ENCODE assay signal across 8 mouse cellular contexts in the genomic region with DNA sequence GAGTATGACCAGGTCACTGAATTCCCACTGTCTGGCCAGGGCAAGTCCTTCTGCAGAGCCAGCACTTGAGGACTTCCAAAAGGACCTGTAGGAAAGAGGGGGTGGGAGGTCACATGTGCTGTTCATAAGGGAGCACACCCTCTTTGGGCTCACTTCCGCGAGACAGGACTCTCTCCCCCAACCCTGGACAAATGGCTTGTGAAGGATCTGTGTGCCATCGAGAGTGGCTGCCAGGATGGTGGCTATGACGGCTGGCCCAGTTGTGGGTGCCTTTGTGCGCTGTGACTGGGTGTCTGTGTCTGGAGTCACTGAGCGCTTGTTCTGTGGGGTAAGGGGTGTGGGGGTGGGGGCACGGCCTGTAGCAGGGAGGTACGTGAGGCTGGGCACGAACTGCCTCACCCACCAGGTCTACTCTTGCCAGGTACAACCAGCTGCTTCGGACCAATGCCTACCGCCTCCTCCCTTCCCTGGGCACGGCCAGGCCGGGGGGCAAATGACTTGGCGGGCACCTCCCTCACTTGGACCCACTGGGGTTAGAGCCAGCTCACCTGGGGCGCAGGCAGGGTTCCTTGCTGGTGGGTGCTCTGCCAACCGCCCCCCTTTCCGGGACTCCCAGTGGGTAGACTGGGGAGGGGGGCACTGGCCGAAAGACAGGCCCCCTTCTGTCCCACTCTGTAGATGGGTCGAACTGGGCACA. TPM values are rescaled to one million over a fixed set of nuclear protein-coding genes. Genes with fewer than 3 reads are reported as not detected.
A peak's percentile ranks its signal among the peaks of the same experiment; 100 is the strongest.
DNase-seq lines count a peak whose midpoint lies in the region; ATAC-seq lines count a peak whose summit lies in the region.

No protein-coding gene starts in this region.

- H3K36me3 ChIP-seq in lung, embryonic 16.5 days (ENCODE audit: control insufficient read depth, insufficient read depth, low read length): no peaks in the 10 kb centered on the region
- no peaks in the 10 kb centered on the region for H3K36me3 ChIP-seq in embryonic facial prominence, embryonic 11.5 days (replicated peaks; ENCODE audit: control insufficient read depth, insufficient read depth, low read depth, low read length)
- no peaks in the 10 kb centered on the region for H3K36me3 ChIP-seq in intestine, embryonic 15.5 days
- H3K36me3 ChIP-seq in liver, embryonic 13.5 days: no peaks in the 10 kb centered on the region

- no peak for DNase-seq in lung, postnatal 4 days
- no peak for DNase-seq in embryonic facial prominence, embryonic 11.5 days (ENCODE audit: low spot score)
- DNase-seq in liver, embryonic 13.5 days: no peak
- no peak for DNase-seq in gastrocnemius, postnatal 10 days
- DNase-seq in urinary bladder, postnatal 14 days (ENCODE audit: low spot score): no peak
- no peak for DNase-seq in embryo, embryonic 10 days (ENCODE audit: low spot score)

- peak overlapping the region; percentile 70 for H3K9ac ChIP-seq in lung, embryonic 16.5 days (ENCODE audit: low read length)
- H3K9ac ChIP-seq in embryonic facial prominence, embryonic 11.5 days (replicated peaks; ENCODE audit: low read length): peak overlapping the region; percentile 67; the same call in 1 of the 2 replicates
- peak overlapping the region; percentile 52; the same call in 1 of the 2 replicates for H3K9ac ChIP-seq in intestine, embryonic 15.5 days
- peak overlapping the region; percentile 56 for H3K9ac ChIP-seq in liver, embryonic 13.5 days

- H3K27ac ChIP-seq in lung, embryonic 16.5 days (ENCODE audit: low read length): no peak overlapping the region
- no peak overlapping the region for H3K27ac ChIP-seq in embryonic facial prominence, embryonic 11.5 days (replicated peaks; ENCODE audit: low read depth, low read length)
- H3K27ac ChIP-seq in intestine, embryonic 15.5 days: no peak overlapping the region
- no peak overlapping the region for H3K27ac ChIP-seq in liver, embryonic 13.5 days

- H3K4me1 ChIP-seq in lung, embryonic 16.5 days (replicated peaks; ENCODE audit: control insufficient read depth, insufficient read depth, low read length): peaks cover 32% of the 10 kb centered on the region
- H3K4me1 ChIP-seq in embryonic facial prominence, embryonic 11.5 days (ENCODE audit: control insufficient read depth, insufficient read depth, low read length): peaks cover 9% of the 10 kb centered on the region
- peaks cover 43% of the 10 kb centered on the region for H3K4me1 ChIP-seq in intestine, embryonic 15.5 days (replicated peaks)
- H3K4me1 ChIP-seq in liver, embryonic 13.5 days (replicated peaks): peaks cover 48% of the 10 kb centered on the region

- H3K4me3 ChIP-seq in lung, embryonic 16.5 days (ENCODE audit: low read length): peak overlapping the region; percentile 45
- no peak overlapping the region for H3K4me3 ChIP-seq in embryonic facial prominence, embryonic 11.5 days (ENCODE audit: low read depth, low read length)
- H3K4me3 ChIP-seq in intestine, embryonic 15.5 days (replicated peaks): peak overlapping the region; percentile 34; the same call in 1 of the 2 replicates
- H3K4me3 ChIP-seq in liver, embryonic 13.5 days (replicated peaks): peak overlapping the region; percentile 43

- peaks cover 10% of the 10 kb centered on the region for H3K27me3 ChIP-seq in lung, embryonic 16.5 days (ENCODE audit: control insufficient read depth, insufficient read depth, low read depth, low read length)
- H3K27me3 ChIP-seq in embryonic facial prominence, embryonic 11.5 days (ENCODE audit: control insufficient read depth, insufficient read depth, low read length): no peaks in the 10 kb centered on the region
- 0 out of 2 replicates have a peak, but pooled peaks cover 7% of the 10 kb centered on the region for H3K27me3 ChIP-seq in intestine, embryonic 15.5 days (replicated peaks)
- peaks cover 43% of the 10 kb centered on the region for H3K27me3 ChIP-seq in liver, embryonic 13.5 days

- ATAC-seq in lung, embryonic 16.5 days (ENCODE audit: low read depth): no peak
- ATAC-seq in embryonic facial prominence, embryonic 11.5 days (replicated peaks; ENCODE audit: insufficient number of reproducible peaks, low FRiP score, low TSS enrichment, low read depth): 0 out of 2 replicates have a peak, but pooled peaks have one; percentile 10
- no peak for ATAC-seq in intestine, embryonic 15.5 days
- no peak for ATAC-seq in liver, embryonic 13.5 days (ENCODE audit: low read depth)

- peak overlapping the region; percentile 91 for H3K4me2 ChIP-seq in lung, embryonic 16.5 days (ENCODE audit: low read depth, low read length)
- peak overlapping the region; percentile 80 for H3K4me2 ChIP-seq in embryonic facial prominence, embryonic 11.5 days (ENCODE audit: low read depth, low read length)
- peak overlapping the region; percentile 82 for H3K4me2 ChIP-seq in intestine, embryonic 15.5 days (replicated peaks)
- H3K4me2 ChIP-seq in liver, embryonic 13.5 days: peak overlapping the region; percentile 65

- no peaks in the 10 kb centered on the region for H3K9me3 ChIP-seq in lung, embryonic 16.5 days (ENCODE audit: control insufficient read depth, low read length)
- no peaks in the 10 kb centered on the region for H3K9me3 ChIP-seq in embryonic facial prominence, embryonic 11.5 days (replicated peaks; ENCODE audit: control insufficient read depth, low read length)
- no peaks in the 10 kb centered on the region for H3K9me3 ChIP-seq in intestine, embryonic 15.5 days
- no peaks in the 10 kb centered on the region for H3K9me3 ChIP-seq in liver, embryonic 13.5 days (replicated peaks)

- WGBS in lung, embryonic 16.5 days: 70% methylated on average over 18 of the region's 19 CpGs
- WGBS in embryonic facial prominence, embryonic 11.5 days: 59% methylated on average over 19 of the region's 19 CpGs
- 77% methylated on average over 19 of the region's 19 CpGs for WGBS in intestine, embryonic 15.5 days
- WGBS in liver, embryonic 13.5 days (ENCODE audit: insufficient replicate concordance): 64% methylated on average over 19 of the region's 19 CpGs

RNA-seq across cellular contexts. Expression of a gene that starts 0.5 kb away (rescaled TPM):
- not detected in 2 replicates for polyA plus RNA-seq in lung, embryonic 16.5 days (2015; fragmentation: Nextera tagmentation; extraction: Ambion mirVana)
- 0.61 TPM in 1 of 2 replicates, not detected in the other for polyA plus RNA-seq in embryonic facial prominence, embryonic 11.5 days (2014; fragmentation: Nextera tagmentation; extraction: Ambion mirVana)
- 0.52 TPM in 1 of 2 replicates, not detected in the other for polyA plus RNA-seq in intestine, embryonic 15.5 days (2015; fragmentation: Nextera tagmentation; extraction: Ambion mirVana)
- polyA plus RNA-seq in liver, embryonic 13.5 days (2015; fragmentation: Nextera tagmentation; extraction: Ambion mirVana): not detected in 2 replicates
- total RNA-seq in gastrocnemius, postnatal 10 days (2021): not detected

RNA-seq across cellular contexts. Expression of a gene that starts 46.5 kb away (rescaled TPM):
- polyA plus RNA-seq in lung, embryonic 16.5 days (2015; fragmentation: Nextera tagmentation; extraction: Ambion mirVana): 52.7 and 55.6 TPM in 2 replicates
- polyA plus RNA-seq in embryonic facial prominence, embryonic 11.5 days (2014; fragmentation: Nextera tagmentation; extraction: Ambion mirVana): 23.5 and 24.8 TPM in 2 replicates
- 33.5 and 34.2 TPM in 2 replicates for polyA plus RNA-seq in intestine, embryonic 15.5 days (2015; fragmentation: Nextera tagmentation; extraction: Ambion mirVana)
- polyA plus RNA-seq in liver, embryonic 13.5 days (2015; fragmentation: Nextera tagmentation; extraction: Ambion mirVana): 7.7 and 8.3 TPM in 2 replicates
- 10 to 100 TPM; 55.0 to 58.2 TPM for total RNA-seq in gastrocnemius, postnatal 10 days (2021)

RNA-seq across cellular contexts. Expression of a gene that starts 47.1 kb away (rescaled TPM):
- 191 and 214 TPM in 2 replicates for polyA plus RNA-seq in lung, embryonic 16.5 days (2015; fragmentation: Nextera tagmentation; extraction: Ambion mirVana)
- polyA plus RNA-seq in embryonic facial prominence, embryonic 11.5 days (2014; fragmentation: Nextera tagmentation; extraction: Ambion mirVana): 127 and 141 TPM in 2 replicates
- polyA plus RNA-seq in intestine, embryonic 15.5 days (2015; fragmentation: Nextera tagmentation; extraction: Ambion mirVana): 147 TPM in 2 replicates
- polyA plus RNA-seq in liver, embryonic 13.5 days (2015; fragmentation: Nextera tagmentation; extraction: Ambion mirVana): 123 and 133 TPM in 2 replicates
- 10 to 100 TPM; 82.3 to 83.5 TPM for total RNA-seq in gastrocnemius, postnatal 10 days (2021)
